Mouse (Mus musculus) liver, postnatal 0 days (tissue): ENCODE measurements around the gene Map3k13.

Experiments used
- CTCF ChIP-seq: sonication (generic); IDR thresholded peaks from 2 replicates; pipeline ENCODE4 v1.5.1; 2016; ENCODE audit warnings: antibody characterized with exemption, low read depth
- EP300 ChIP-seq: IDR thresholded peaks from 2 replicates; pipeline ENCODE4 v1.6.1; 2016; ENCODE audit warnings: antibody characterized with exemption, low read depth, mild to moderate bottlenecking

GRCm38 (mm10) chr16:21779149-21779548, 15.0 kb upstream of the Map3k13 start:
- TF ChIP-seq EP300 (no peak), CTCF (no peak)
